Mouse (Mus musculus) small intestine, adult 2 months (tissue): ENCODE data around the gene Stk39. TPM values are rescaled to one million over a fixed set of nuclear protein-coding genes. Genes with fewer than 3 reads are reported as not detected.

Experiments used
- H3K27ac ChIP-seq: fragments of 200-500 bp; 2 replicates; pipeline ENCODE4 v1.5.1; 2012; ENCODE audit warnings: low read depth, low read length, control low read depth, inconsistent platforms; ENCODE audit not compliant: insufficient read depth
- H3K27me3 ChIP-seq: fragments of 200-500 bp; 2 replicates; pipeline ENCODE4 v1.6.1; 2012; ENCODE audit warnings: mild to moderate bottlenecking, moderate library complexity, low read length, inconsistent platforms; ENCODE audit not compliant: control insufficient read depth, insufficient read depth
- H3K36me3 ChIP-seq: fragments of 200-500 bp; 2 replicates; pipeline ENCODE4 v1.6.1; 2012; ENCODE audit warnings: mild to moderate bottlenecking, low read length, control low read depth, inconsistent platforms; ENCODE audit not compliant: control insufficient read depth, insufficient read depth
- H3K4me1 ChIP-seq: fragments of 200-500 bp; 2 replicates; pipeline ENCODE4 v1.6.1; 2012; ENCODE audit warnings: low read length, inconsistent platforms, mixed read lengths; ENCODE audit not compliant: control insufficient read depth, insufficient read depth, insufficient read length
- H3K4me3 ChIP-seq: fragments of 200-500 bp; 2 replicates; pipeline ENCODE4 v1.5.1; 2012; ENCODE audit warnings: low read depth, mild to moderate bottlenecking, control low read depth, inconsistent platforms, low read length, moderate library complexity
- CTCF ChIP-seq: fragments of 200-500 bp; IDR thresholded peaks from 2 replicates; pipeline ENCODE4 v1.5.1; 2012; ENCODE audit warnings: low read depth, mild to moderate bottlenecking, control low read depth, inconsistent platforms, low read length, moderate library complexity, mixed read lengths; ENCODE audit not compliant: insufficient replicate concordance, insufficient read length; ENCODE audit errors: extremely low read depth
- POLR2A ChIP-seq: fragments of 200-500 bp; IDR thresholded peaks from 2 replicates; pipeline ENCODE4 v1.6.1; 2012; ENCODE audit warnings: low read depth, mild to moderate bottlenecking, control low read depth, inconsistent platforms, low read length, moderate library complexity
- WGBS: fragments of 180-500 bp; shearing (Covaris S2); methylation state at CpG from one replicate; pipeline ENCODE4 v1.1.7; 2018; 5-methylcytosine and 5-hydroxymethylcytosine counted together
- polyA plus RNA-seq: library from polyadenylated mRNA; depleted of rRNA; stranded (reverse); fragments of >200 nt; gene quantifications from 2 replicates; pipeline ENCODE4 v1.2.3, GENCODE M21; 2012; rRNA removed

The Stk39 gene
- polyA plus RNA-seq: 4.6 and 4.8 TPM in 2 replicates

DNA sequence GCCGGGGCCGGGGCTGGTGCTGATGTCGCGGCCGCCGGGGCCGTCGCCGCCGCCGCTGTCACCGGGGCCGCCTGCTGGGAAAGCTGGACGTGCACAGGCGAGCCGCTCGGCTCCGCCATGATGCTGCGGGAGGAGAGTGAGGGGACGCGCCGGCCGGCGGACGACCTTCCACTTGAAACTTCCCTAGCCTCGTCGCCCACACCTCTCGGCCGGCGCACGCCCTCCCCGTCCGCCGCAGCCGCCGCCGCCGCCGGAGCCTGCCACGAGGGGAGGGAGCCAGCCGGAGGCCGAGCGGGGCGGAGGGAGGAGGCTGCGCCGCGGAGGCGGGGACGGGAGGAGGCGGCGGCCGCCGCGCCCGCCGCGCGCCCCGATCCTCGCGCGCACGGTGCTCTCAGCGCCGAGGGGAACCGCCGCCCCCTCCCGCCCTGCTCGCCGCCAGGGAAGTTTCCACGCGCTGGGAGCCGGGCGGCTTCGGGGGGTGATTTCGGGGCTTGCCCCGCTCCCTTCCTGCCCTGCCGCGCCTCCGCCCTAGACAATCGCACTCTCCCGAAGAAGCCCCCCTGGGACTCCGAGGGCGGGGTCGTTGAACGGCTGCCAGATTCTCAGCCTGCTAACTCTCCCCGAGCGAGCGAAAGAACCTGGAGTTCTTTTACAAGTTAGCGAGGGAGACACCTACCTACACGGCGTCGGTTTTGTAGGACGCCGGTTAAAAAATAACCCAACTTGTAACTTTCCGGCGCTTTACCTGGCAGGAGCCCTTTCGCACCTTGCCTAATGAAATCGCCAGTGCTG is at the start of gene Stk39:
Gene Stk39 (minus strand): TSS at position 510 of the 792 bp plus-strand sequence.
- no peaks in the 10 kb centered on the region for H3K27me3 ChIP-seq
- WGBS: under 1% methylated on average over 89 of the region's 99 CpGs
- H3K4me3 ChIP-seq: peak within 1 kb of the TSS; percentile 83
- H3K27ac ChIP-seq: peak within 1 kb of the TSS; percentile 28; the same call in 1 of the 2 replicates
- TF ChIP-seq CTCF (no peak), POLR2A (no peak)
- H3K4me1 ChIP-seq: no peaks in the 10 kb centered on the region
- H3K36me3 ChIP-seq: no peaks in the 10 kb centered on the region

DNA sequence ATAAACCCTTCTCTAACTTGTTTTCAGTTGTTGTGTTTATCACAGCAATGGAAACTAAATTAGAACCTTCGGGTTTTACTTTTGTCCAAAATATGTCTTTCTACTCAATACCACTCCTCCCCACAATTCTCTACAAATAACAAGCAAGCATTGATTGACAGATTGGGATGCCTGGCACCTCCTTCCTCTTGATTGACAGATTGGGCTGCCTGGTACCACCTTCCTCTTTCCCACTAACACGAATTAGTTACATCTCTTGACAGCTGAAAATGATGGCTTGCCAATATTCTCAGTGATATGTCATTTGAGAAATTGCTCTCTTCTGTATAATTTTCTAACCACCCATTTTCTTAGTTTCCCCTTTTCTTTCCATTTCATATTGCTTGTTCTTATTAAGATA is 43.3 kb upstream of the Stk39 start:
- Histone ChIP-seq H3K27ac (no peak overlapping the region), H3K4me3 (no peak overlapping the region), H3K36me3 (no peaks in the 10 kb centered on the region), H3K4me1 (no peaks in the 10 kb centered on the region), H3K27me3 (no peaks in the 10 kb centered on the region)
- 66% methylated on average over 2 of the region's 2 CpGs for WGBS
- TF ChIP-seq CTCF: no peak

- no peak for TF ChIP-seq POLR2A
- no peak for TF ChIP-seq CTCF
- H3K27ac ChIP-seq: no peak overlapping the region
- no peaks in the 10 kb centered on the region; the same call in 1 of the 2 replicates for H3K27me3 ChIP-seq
- H3K4me3 ChIP-seq: no peak overlapping the region
- WGBS: 56% methylated on average over 2 of the region's 2 CpGs
- H3K36me3 ChIP-seq: no peaks in the 10 kb centered on the region
- no peaks in the 10 kb centered on the region for H3K4me1 ChIP-seq
These were observed 31.1 kb upstream of the Stk39 start for GRCm38 (mm10) chr2:68503202-68503601.

- no peaks in the 10 kb centered on the region for H3K4me1 ChIP-seq
- H3K4me3 ChIP-seq: no peak overlapping the region
- no peaks in the 10 kb centered on the region for H3K36me3 ChIP-seq
- no peaks in the 10 kb centered on the region; the same call in 1 of the 2 replicates for H3K27me3 ChIP-seq
- 77% methylated on average over 4 of the region's 4 CpGs for WGBS
- TF ChIP-seq CTCF (no peak), POLR2A (no peak)
- H3K27ac ChIP-seq: no peak overlapping the region
These were observed 30.7 kb upstream of the Stk39 start for GRCm38 (mm10) chr2:68502734-68503133.

DNA sequence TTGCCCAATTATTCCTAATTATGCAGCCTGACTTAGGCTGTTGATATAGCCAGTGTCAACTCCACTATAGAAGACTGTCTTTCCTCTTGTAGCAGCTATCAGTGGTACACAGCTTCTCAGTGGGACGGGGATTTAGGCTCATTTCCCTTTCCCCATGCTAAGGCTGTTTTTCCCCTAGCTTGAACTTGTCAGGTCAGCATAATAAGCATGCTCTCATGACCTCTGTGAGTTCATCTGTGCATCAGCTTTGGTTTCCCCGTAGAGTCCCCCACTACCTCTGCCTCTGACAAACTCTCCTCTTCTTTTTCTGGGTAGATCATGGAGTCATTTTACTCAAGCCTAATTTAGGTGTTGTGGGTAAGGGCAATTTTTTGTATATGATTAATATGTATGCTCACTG is 30.2 kb upstream of the Stk39 start:
- Histone ChIP-seq H3K4me3 (no peak overlapping the region), H3K4me1 (no peaks in the 10 kb centered on the region), H3K27ac (no peak overlapping the region), H3K36me3 (no peaks in the 10 kb centered on the region), H3K27me3 (no peaks in the 10 kb centered on the region; the same call in 1 of the 2 replicates)
- WGBS: 88% methylated on average over 2 of the region's 2 CpGs
- TF ChIP-seq POLR2A: no peak
- TF ChIP-seq CTCF: no peak

- TF ChIP-seq CTCF: no peak
- TF ChIP-seq POLR2A: no peak
- H3K27me3 ChIP-seq: no peaks in the 10 kb centered on the region
- H3K36me3 ChIP-seq: no peaks in the 10 kb centered on the region
- 87% methylated on average over 4 of the region's 4 CpGs for WGBS
- no peak overlapping the region for H3K4me3 ChIP-seq
- H3K4me1 ChIP-seq: 0 out of 2 replicates have a peak, but pooled peaks cover 2% of the 10 kb centered on the region
- no peak overlapping the region for H3K27ac ChIP-seq
These were observed 14.2 kb upstream of the Stk39 start for GRCm38 (mm10) chr2:68486275-68486674.

DNA sequence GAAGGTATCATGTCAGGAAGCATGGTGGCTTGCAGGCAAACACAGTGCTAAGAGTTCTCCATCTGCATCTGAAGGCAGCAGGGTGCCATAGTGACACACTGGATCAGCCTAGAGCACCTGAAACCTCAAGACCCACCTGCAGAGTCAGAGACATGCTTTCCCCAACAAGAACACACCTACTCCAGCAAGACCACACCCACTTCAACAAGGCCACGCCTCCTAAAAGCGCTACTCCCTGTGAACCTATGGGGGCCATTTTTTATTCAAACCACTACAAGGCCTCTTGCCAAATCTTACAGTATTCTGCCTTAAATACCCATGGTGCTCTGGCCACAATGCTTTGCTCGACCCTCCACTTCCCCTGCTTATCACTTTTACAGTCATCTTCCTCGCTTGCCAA is 13.1 kb upstream of the Stk39 start:
- Histone ChIP-seq H3K27me3 (no peaks in the 10 kb centered on the region), H3K27ac (no peak overlapping the region), H3K36me3 (no peaks in the 10 kb centered on the region), H3K4me3 (peak overlapping the region; percentile 32), H3K4me1 (0 out of 2 replicates have a peak, but pooled peaks cover 2% of the 10 kb centered on the region)
- no peak for TF ChIP-seq POLR2A
- TF ChIP-seq CTCF: no peak
- WGBS: 22% methylated on average over 4 of the region's 4 CpGs
